Mouse (Mus musculus): ENCODE data around the gene Zfp143. TPM values are rescaled to one million over a fixed set of nuclear protein-coding genes. Genes with fewer than 3 reads are reported as not detected.
A peak's percentile ranks its signal among the peaks of the same experiment; 100 is the strongest.
"Not testable (repeated sequence)": the region's sequence is repeated elsewhere in the genome, so short reads cannot be mapped to it uniquely, and the experiment has no call there.

Zfp143 gene
- polyA plus RNA-seq (2015; fragmentation: Nextera tagmentation; extraction: Ambion mirVana) = 10.3 and 11.1 TPM in 2 replicates

DNA sequence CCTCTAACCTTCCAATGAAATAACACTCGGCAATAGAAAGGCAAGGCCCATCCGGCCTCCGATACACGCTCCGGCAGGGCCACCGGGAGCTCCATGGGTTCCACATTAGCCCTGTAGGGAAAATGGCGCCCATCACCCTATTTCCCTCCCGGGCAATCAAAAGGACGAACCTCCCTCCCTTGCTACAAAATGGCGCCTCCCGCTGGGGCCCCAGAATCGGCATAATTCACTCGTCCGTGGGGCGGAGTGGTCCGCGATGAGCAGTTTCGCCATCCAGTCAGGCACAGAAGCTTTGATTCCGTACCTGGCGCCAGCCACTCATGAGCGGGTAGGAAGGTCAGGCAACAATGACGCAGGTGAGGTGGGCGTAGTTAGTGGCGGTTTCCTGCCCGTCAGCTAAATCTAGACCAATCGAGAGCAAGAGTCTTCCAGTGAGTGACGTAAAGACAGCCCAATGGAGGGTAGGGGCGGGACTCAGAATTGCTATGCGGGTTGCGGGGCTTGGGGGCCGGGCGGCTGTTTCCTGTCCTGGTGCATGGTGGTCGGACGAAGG, at the start of gene Zfp143:
Gene Zfp143 (plus strand): TSS at position 19 of the 553 bp plus-strand sequence.
- peak; percentile 94 for ATAC-seq (ENCODE audit: low read depth)
- peaks cover 32% of the 10 kb centered on the region for H3K36me3 ChIP-seq
- no peaks in the 10 kb centered on the region for H3K9me3 ChIP-seq (replicated peaks)
- H3K27ac ChIP-seq = peak within 1 kb of the TSS; percentile 100
- H3K4me1 ChIP-seq (replicated peaks) = peaks cover 46% of the 10 kb centered on the region
- peak within 1 kb of the TSS; percentile 95 for H3K9ac ChIP-seq
- H3K4me2 ChIP-seq = peak within 1 kb of the TSS; percentile 77
- no peaks in the 10 kb centered on the region for H3K27me3 ChIP-seq
- WGBS (ENCODE audit: insufficient replicate concordance) = under 1% methylated on average over 34 of the region's 34 CpGs
- peak; percentile 100 for DNase-seq
- peak within 1 kb of the TSS; percentile 80 for H3K4me3 ChIP-seq (replicated peaks)

DNA sequence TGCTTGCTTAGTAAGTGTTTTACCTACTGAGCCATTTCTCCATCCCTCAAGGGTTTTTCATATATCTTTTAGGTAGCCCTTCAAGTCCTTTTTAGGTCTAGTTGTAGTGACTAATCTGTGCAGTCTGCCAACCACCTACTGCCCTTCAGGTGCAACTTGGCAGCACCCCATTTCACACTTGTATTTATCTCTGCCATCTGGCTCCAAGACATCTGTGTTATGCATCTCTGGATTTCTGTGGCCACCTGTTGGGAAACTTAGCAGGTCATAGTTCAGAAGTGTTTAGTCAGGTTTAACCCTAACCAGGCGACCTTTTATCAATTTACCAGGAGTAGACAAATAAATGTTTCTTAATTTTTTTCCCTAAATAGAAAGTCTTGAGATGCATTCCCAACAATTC, 49.6 kb upstream of the Zfp143 start:
- no peak overlapping the region for H3K27ac ChIP-seq
- WGBS (ENCODE audit: insufficient replicate concordance) = 31% methylated on average over 1 of the region's 1 CpGs
- H3K27me3 ChIP-seq = no peaks in the 10 kb centered on the region
- no peak for DNase-seq
- no peak for ATAC-seq (ENCODE audit: low read depth)
- H3K9me3 ChIP-seq (replicated peaks) = no peaks in the 10 kb centered on the region
- H3K9ac ChIP-seq = no peak overlapping the region
- no peaks in the 10 kb centered on the region for H3K36me3 ChIP-seq
- peaks cover 9% of the 10 kb centered on the region for H3K4me1 ChIP-seq (replicated peaks)
- H3K4me2 ChIP-seq = no peak overlapping the region
- H3K4me3 ChIP-seq (replicated peaks) = no peak overlapping the region

DNA sequence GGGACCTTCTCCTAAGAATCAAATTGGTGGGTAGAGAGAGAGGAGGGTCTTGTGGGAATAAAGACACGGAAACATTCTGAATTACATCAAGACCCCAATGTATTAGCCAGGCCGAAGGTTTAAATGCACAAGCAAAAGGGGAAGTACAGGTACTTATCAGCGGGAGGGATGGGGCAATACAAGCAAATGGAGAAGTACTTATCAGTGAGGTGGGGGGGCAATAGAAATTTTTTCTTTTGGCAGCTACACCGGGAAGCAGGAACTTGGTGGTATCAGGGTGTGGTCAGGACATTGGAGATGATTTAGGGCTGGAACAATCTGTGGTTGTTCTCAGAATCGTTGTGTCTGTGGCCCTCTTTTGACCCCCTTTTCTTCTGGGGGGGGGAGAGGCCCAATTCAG, 46.7 kb upstream of the Zfp143 start:
- H3K27me3 ChIP-seq = no peaks in the 10 kb centered on the region
- H3K36me3 ChIP-seq = no peaks in the 10 kb centered on the region
- no peak for ATAC-seq (ENCODE audit: low read depth)
- no peak overlapping the region for H3K4me3 ChIP-seq (replicated peaks)
- 48% methylated on average over 5 of the region's 5 CpGs for WGBS (ENCODE audit: insufficient replicate concordance)
- no peaks in the 10 kb centered on the region for H3K9me3 ChIP-seq (replicated peaks)
- no peak for DNase-seq
- H3K4me2 ChIP-seq = no peak overlapping the region
- no peak overlapping the region for H3K27ac ChIP-seq
- H3K4me1 ChIP-seq (replicated peaks) = 0 out of 2 replicates have a peak, but pooled peaks cover 4% of the 10 kb centered on the region
- H3K9ac ChIP-seq = no peak overlapping the region

DNA sequence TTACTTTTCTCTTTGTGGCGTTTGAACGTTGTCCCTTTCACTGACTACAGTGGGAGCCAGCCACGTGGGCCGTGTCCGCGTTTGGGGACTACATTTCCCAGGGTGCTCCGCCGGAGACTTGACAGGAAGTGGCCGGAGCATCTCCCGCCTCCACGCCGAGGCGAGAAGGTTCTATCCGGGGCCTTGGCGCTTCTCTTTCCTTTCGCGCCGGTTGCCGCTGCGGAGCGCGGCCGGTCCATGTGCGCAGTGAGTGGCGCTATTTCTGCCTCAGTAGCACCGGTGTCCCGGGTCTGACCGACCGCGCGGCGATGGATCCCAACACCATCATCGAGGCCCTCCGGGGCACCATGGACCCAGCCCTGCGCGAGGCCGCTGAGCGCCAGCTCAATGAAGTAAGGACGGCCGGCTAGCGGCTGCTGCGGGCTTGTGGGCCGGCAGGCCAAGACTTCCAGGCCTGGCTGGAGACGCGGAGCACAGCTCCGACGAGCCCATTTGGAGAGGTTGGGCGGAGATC, 42.8 kb upstream of the Zfp143 start, which contains the start of gene Ipo7:
Gene Ipo7 (plus strand): TSS at position 158 of the 514 bp plus-strand sequence.
- Histone ChIP-seq H3K9ac (peak within 1 kb of the TSS; percentile 97), H3K4me2 (peak within 1 kb of the TSS; percentile 73), H3K4me3 (replicated peaks) (peak within 1 kb of the TSS; percentile 96), H3K36me3 (no peaks in the 10 kb centered on the region), H3K9me3 (replicated peaks) (no peaks in the 10 kb centered on the region), H3K27ac (peak within 1 kb of the TSS; percentile 87), H3K4me1 (replicated peaks) (peaks cover 38% of the 10 kb centered on the region), H3K27me3 (no peaks in the 10 kb centered on the region)
- under 1% methylated on average over 48 of the region's 48 CpGs for WGBS (ENCODE audit: insufficient replicate concordance)
- DNase-seq = peak; percentile 85
- ATAC-seq (ENCODE audit: low read depth) = peak; percentile 93

DNA sequence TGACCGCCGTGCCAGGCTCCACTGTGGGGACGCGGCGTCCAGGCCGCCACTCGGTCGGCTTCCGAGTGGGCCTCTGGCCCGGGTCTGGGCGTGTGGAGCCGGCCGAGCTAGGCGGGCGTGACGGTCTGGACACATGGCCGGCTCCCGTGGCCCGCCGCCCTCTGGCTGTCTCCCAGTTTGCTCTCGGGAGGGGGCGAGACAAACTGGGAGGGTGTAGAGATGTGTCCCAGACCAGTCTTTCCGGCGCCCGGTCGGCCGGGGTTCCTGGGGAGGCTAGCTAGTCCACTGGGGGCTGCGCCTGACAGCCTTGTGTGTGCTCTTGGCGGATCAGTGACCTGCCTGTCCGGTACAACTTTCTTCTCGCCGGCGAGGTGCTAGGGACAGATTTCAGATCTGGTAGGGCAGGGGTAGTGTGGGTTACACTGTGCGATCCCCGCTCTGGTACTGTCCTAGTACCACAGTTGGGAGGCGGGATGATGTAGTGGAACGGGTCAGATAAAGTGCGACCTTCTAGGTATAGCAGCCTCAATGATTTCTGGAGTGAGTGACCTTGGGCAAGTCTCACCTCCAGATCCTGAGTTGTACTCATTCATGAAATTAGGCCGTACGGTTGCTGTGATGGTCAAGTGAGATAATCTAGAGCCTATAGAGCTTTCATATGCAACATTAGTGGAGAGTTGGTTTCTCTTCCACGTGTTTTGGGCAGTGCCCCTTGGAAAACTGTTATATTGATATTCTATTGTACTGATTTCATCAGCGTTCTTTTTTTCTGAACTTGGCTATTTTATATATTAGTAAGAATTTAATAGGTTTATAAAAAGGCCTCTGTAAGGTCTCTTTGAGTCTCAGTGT, 42.2 kb upstream of the Zfp143 start:
- peak; percentile 74 for ATAC-seq (ENCODE audit: low read depth)
- Histone ChIP-seq H3K4me1 (replicated peaks) (peaks cover 42% of the 10 kb centered on the region), H3K27me3 (no peaks in the 10 kb centered on the region), H3K4me3 (replicated peaks) (peak overlapping the region; percentile 96), H3K9ac (peak overlapping the region; percentile 97), H3K36me3 (no peaks in the 10 kb centered on the region), H3K27ac (peak overlapping the region; percentile 87), H3K9me3 (replicated peaks) (no peaks in the 10 kb centered on the region), H3K4me2 (peak overlapping the region; percentile 73)
- WGBS (ENCODE audit: insufficient replicate concordance) = 0% methylated on average over 42 of the region's 42 CpGs
- peak; percentile 38 for DNase-seq

DNA sequence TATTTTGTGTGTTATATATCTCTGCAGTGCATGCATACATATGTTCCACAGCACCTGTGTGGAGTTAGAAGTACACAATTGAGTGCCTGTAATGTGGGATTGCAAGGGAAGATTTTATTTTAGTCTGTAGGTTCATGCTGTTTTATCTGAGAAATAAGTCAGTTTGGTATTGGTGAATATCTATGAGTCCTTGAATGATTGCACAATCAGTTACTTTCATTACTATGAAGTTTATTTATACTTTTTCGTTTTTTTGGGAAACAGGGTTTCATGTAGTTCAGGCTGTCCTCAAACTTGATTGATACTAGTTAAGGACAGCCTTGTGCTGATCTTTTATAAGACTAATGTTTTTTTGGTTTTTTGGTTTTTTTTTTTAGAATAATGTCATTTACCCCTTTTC, 37.5 kb upstream of the Zfp143 start:
- no peak for DNase-seq
- Histone ChIP-seq H3K9ac (no peak overlapping the region), H3K4me2 (no peak overlapping the region), H3K4me3 (replicated peaks) (no peak overlapping the region), H3K9me3 (replicated peaks) (no peaks in the 10 kb centered on the region), H3K4me1 (replicated peaks) (peaks cover 41% of the 10 kb centered on the region), H3K27ac (no peak overlapping the region), H3K27me3 (no peaks in the 10 kb centered on the region), H3K36me3 (peaks cover 28% of the 10 kb centered on the region)
- ATAC-seq (ENCODE audit: low read depth) = no peak
- 77% methylated on average over 1 of the region's 1 CpGs for WGBS (ENCODE audit: insufficient replicate concordance)

DNA sequence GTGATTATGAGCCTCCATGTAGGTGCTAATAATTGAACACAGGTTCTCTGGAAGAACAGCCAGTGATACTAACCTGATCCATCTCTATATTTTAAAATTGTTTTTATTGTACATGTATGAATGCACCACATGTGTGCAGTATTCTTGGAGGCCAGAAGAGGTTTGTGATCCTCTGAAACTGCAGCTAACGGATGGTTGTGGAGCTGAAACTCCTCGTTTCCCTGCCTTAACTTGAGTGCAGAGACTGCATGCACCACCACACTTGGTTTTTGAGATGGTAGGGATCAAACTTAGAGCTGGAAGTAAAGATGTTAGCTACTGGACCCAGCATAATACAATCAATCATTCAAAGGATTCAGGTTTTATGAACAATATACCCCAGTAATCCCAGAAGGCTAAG, 34.4 kb upstream of the Zfp143 start:
- DNase-seq (no peak), ATAC-seq (ENCODE audit: low read depth) (no peak)
- 77% methylated on average over 2 of the region's 2 CpGs for WGBS (ENCODE audit: insufficient replicate concordance)
- no peaks in the 10 kb centered on the region for H3K27me3 ChIP-seq
- no peak overlapping the region for H3K27ac ChIP-seq
- no peak overlapping the region for H3K9ac ChIP-seq
- no peak overlapping the region for H3K4me2 ChIP-seq
- H3K4me3 ChIP-seq (replicated peaks) = no peak overlapping the region
- H3K4me1 ChIP-seq (replicated peaks) = peaks cover 23% of the 10 kb centered on the region
- no peaks in the 10 kb centered on the region for H3K9me3 ChIP-seq (replicated peaks)
- peaks cover 49% of the 10 kb centered on the region for H3K36me3 ChIP-seq

DNA sequence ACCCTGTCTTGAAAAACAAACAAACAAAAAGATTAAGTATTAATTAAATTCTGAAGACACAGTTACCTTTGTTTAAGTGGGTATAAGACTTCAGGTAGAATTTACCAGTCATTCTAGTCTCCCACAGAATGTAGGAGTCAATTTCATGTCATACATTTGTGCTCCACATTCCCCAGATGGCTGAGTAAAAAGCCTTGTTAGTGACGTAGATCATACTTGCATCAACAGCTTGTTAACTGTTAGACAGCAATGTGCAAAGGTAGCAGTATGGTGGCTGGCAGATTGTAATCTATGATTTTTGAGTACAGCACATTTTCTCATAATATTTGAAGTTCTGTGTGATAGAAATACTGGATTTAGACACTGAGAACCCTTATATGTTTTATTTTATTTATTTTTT, 32.2 kb upstream of the Zfp143 start:
- H3K36me3 ChIP-seq = peaks cover 69% of the 10 kb centered on the region
- ATAC-seq (ENCODE audit: low read depth) (no peak), DNase-seq (no peak)
- no peaks in the 10 kb centered on the region for H3K9me3 ChIP-seq (replicated peaks)
- H3K27me3 ChIP-seq = no peaks in the 10 kb centered on the region
- H3K4me3 ChIP-seq (replicated peaks) = no peak overlapping the region
- no peak overlapping the region for H3K27ac ChIP-seq
- WGBS (ENCODE audit: insufficient replicate concordance) = 67% methylated on average over 1 of the region's 1 CpGs
- peaks cover 3% of the 10 kb centered on the region; the same call in 1 of the 2 replicates for H3K4me1 ChIP-seq (replicated peaks)
- H3K9ac ChIP-seq = no peak overlapping the region
- no peak overlapping the region for H3K4me2 ChIP-seq

DNA sequence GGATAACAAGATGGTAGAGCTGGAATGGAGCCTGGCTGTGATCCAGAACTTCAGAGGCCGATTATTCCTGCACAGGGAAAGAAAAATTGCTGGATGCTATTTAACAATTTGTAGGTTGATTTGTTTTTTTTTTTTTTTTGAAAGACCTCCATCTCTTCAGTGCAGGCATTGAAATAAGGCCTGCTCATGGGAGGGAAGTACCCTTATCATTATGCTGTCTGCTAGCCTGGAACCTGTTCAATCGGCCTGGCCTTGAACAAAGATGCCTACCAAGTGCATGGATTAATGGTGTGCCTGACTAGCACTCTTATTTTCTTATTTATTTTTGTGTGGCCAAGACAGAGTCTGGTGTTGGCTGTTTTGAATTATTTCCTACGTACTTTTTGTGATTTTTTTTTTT, 30.7 kb upstream of the Zfp143 start:
- 75% methylated on average over 3 of the region's 3 CpGs for WGBS (ENCODE audit: insufficient replicate concordance)
- peaks cover 3% of the 10 kb centered on the region; the same call in 1 of the 2 replicates for H3K4me1 ChIP-seq (replicated peaks)
- no peaks in the 10 kb centered on the region for H3K27me3 ChIP-seq
- no peak overlapping the region for H3K9ac ChIP-seq
- no peaks in the 10 kb centered on the region for H3K9me3 ChIP-seq (replicated peaks)
- ATAC-seq (ENCODE audit: low read depth) = no peak
- H3K36me3 ChIP-seq = peaks cover 72% of the 10 kb centered on the region
- H3K4me2 ChIP-seq = no peak overlapping the region
- no peak overlapping the region for H3K4me3 ChIP-seq (replicated peaks)
- H3K27ac ChIP-seq = no peak overlapping the region
- DNase-seq = no peak

DNA sequence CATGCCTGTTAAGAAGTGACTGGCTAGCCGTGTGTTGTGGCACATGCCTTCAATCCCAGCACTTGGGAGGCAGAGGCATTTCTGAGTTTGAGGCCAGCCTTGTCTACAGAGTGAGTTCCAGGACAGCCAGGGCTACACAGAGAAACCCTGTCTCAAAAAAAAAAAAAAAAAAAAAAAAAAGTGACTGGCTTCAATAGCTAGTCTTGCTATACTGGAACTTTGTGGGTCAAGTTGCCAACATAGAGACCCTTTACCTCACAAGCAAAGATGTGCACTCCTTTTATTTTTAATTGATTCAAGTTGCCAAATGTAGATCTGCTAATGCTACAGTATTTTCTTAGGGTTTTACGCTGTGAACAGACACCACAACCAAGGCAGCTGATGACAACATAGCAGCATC, 3.3 kb upstream of the Zfp143 start:
- peaks cover 18% of the 10 kb centered on the region for H3K4me1 ChIP-seq (replicated peaks)
- H3K4me2 ChIP-seq; H3K27me3 ChIP-seq; H3K9me3 ChIP-seq (replicated peaks); DNase-seq; H3K27ac ChIP-seq; H3K4me3 ChIP-seq (replicated peaks); ATAC-seq (ENCODE audit: low read depth); H3K9ac ChIP-seq: not testable (repeated sequence)
- H3K36me3 ChIP-seq = peaks cover 44% of the 10 kb centered on the region
- WGBS (ENCODE audit: insufficient replicate concordance) = 78% methylated on average over 2 of the region's 2 CpGs

DNA sequence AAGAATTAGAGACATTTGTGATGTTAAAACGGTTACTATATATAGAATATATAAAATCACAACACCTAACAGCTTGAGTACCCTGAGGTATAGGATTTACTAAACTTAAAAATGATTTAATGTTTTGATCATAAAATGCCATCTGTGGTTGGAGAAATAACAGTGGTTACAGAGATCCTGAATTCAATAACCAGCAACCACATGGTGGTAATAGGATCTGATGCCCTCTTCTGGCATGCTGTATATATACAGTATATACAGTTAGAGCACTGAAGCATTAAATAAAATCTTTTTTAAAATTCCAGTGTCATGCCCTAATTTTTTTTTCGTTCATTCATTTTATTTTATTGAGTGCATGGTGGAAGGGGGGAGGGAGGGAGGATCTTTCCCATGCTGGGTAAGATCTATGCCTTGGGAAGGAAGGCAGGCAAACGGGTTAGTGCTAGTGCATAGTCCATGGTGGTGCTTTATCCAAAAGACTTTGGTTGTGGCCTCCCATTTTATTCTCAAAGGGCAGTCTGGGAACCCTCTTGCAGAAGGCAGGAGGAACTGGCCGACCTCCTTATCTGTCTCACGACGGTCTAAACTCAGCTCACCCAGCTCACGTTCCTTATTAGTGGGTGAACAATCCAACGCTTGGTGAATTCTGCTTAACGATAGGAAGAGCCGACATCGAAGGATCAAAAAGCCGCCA, 1.8 kb upstream of the Zfp143 start:
- WGBS (ENCODE audit: insufficient replicate concordance) = 54% methylated on average over 12 of the region's 12 CpGs
- peak overlapping the region; percentile 80; the same call in 1 of the 2 replicates for H3K4me3 ChIP-seq (replicated peaks)
- peaks cover 33% of the 10 kb centered on the region for H3K4me1 ChIP-seq (replicated peaks)
- H3K4me2 ChIP-seq = peak overlapping the region; percentile 77
- H3K9me3 ChIP-seq (replicated peaks) = no peaks in the 10 kb centered on the region
- DNase-seq (no peak), ATAC-seq (ENCODE audit: low read depth) (no peak)
- H3K9ac ChIP-seq = peak overlapping the region; percentile 95; the same call in 1 of the 2 replicates
- peak overlapping the region; percentile 97; the same call in 1 of the 2 replicates for H3K27ac ChIP-seq
- H3K27me3 ChIP-seq = no peaks in the 10 kb centered on the region
- peaks cover 40% of the 10 kb centered on the region for H3K36me3 ChIP-seq
